In genomic region chr1:66371371-66371770, GRCm38 (mm10) we compare ENCODE assay signal across 26 mouse cellular contexts.
"Had no signal": no experiment of that assay in that cellular context is flagged by ENCODE, and none has a peak within 500 bp of the region (broad histone marks: within the 10 kb centered on the region; RNA-seq: fewer than 3 reads in every experiment).

No protein-coding gene starts in this region.

- H3K27ac ChIP-seq: heart, adult 2 months; heart, embryonic 13.5 days; heart, embryonic 15.5 days; hindbrain, embryonic 13.5 days; hindbrain, embryonic 15.5 days; intestine, embryonic 15.5 days; kidney, embryonic 15.5 days; kidney, postnatal 0 days; limb, embryonic 13.5 days; limb, embryonic 15.5 days; liver, embryonic 12.5 days had no signal

- H3K4me2 ChIP-seq: heart, embryonic 11.5 days; heart, embryonic 13.5 days; heart, embryonic 15.5 days; hindbrain, embryonic 13.5 days; hindbrain, embryonic 15.5 days; intestine, embryonic 15.5 days; kidney, embryonic 15.5 days; limb, embryonic 13.5 days; limb, embryonic 15.5 days; liver, embryonic 12.5 days had no signal

- DNase-seq: gastrocnemius, postnatal 14 days; gastrocnemius, postnatal 36 days; heart, adult 11 months; heart, adult 2 months; heart, postnatal 14 days; heart, postnatal 36 days; kidney, adult 18-20 months; kidney, adult 9 months; kidney, postnatal 14 days; kidney, postnatal 36 days; layer of hippocampus, adult 9-11 months; layer of hippocampus, postnatal 36 days; left cerebral cortex, postnatal 4 days had no signal

- H3K9me3 ChIP-seq: heart, embryonic 13.5 days; heart, embryonic 15.5 days; hindbrain, embryonic 13.5 days; hindbrain, embryonic 15.5 days; intestine, embryonic 15.5 days; kidney, embryonic 15.5 days; limb, embryonic 13.5 days; limb, embryonic 15.5 days; liver, embryonic 12.5 days had no signal

- H3K27me3 ChIP-seq: heart, embryonic 13.5 days; heart, embryonic 15.5 days; hindbrain, embryonic 13.5 days; hindbrain, embryonic 15.5 days; intestine, embryonic 15.5 days; kidney, embryonic 15.5 days; limb, embryonic 13.5 days; limb, embryonic 15.5 days; liver, embryonic 12.5 days had no signal

- H3K4me3 ChIP-seq: heart, adult 2 months; heart, embryonic 13.5 days; heart, embryonic 15.5 days; hindbrain, embryonic 13.5 days; hindbrain, embryonic 15.5 days; intestine, embryonic 15.5 days; kidney, embryonic 15.5 days; limb, embryonic 13.5 days; limb, embryonic 15.5 days; liver, embryonic 12.5 days had no signal

- ATAC-seq: inflammation-experienced regulatory T-cells, adult 6 months; intestine, embryonic 15.5 days; intestine, postnatal 0 days; liver, embryonic 12.5 days had no signal

- H3K4me1 ChIP-seq: heart, embryonic 13.5 days; heart, embryonic 15.5 days; hindbrain, embryonic 13.5 days; hindbrain, embryonic 15.5 days; intestine, embryonic 15.5 days; kidney, embryonic 15.5 days; limb, embryonic 13.5 days; limb, embryonic 15.5 days; liver, embryonic 12.5 days had no signal

- H3K36me3 ChIP-seq: heart, embryonic 13.5 days; heart, embryonic 15.5 days; intestine, embryonic 15.5 days; kidney, embryonic 15.5 days; limb, embryonic 13.5 days; limb, embryonic 15.5 days; liver, embryonic 12.5 days had no signal

- H3K9ac ChIP-seq: heart, embryonic 13.5 days; heart, embryonic 15.5 days; hindbrain, embryonic 13.5 days; hindbrain, embryonic 15.5 days; intestine, embryonic 15.5 days; kidney, embryonic 15.5 days; limb, embryonic 13.5 days; limb, embryonic 15.5 days; liver, embryonic 12.5 days had no signal
